Mouse (Mus musculus): Measurements from ENCODE around the gene Ube2h. TPM values are rescaled to one million over a fixed set of nuclear protein-coding genes. Genes with fewer than 3 reads are reported as not detected.

Ube2h gene
- total RNA-seq, 2 experiments from 2014 or later, result 90.2 to 95.1 TPM

DNA sequence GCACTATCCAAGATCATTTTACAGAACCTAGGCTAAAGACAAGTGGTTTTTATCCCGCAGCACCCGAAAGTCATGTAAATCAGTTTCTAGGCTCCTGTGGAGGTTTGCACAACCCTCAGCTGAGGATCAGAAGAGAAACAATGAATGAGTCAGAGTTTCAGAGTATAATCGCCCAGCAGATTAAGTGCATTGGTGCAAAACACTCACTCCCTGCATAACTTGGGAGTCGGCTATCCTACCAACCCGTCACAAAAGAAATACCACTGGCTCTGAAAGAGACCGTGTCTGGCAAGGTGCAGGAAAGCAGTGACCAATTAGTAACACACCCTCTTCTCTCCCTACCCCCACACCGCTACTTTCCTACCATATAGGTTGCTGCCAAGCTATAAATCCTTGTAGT is 3.4 kb downstream of the Ube2h start:
- intact Hi-C loops (cut with DNase I), result no loop called here
- no peak for DNase-seq (ENCODE audit: low spot score in 2 of 2)

DNA sequence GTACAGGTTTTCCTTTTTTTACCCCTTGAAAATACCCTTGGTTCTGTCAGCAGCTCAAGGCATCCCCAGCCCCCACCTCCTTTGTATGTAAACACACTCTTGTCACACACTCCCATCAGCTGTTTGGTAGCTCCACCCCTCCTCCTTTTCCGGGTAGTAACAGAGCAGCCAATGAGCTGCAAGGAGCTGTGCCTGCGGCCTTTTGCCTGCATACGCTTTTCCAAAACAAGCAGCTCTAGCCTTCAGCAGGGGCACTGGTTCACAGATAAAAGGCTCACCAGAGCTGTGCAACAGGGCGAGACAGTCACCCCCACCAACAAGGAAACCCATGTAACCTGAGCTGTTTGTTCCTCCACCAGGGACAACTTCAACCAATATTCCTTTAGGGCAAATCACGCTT is 4.0 kb downstream of the Ube2h start:
- peak; percentile 65 to 68 for DNase-seq (ENCODE audit: low spot score in 2 of 2)
- intact Hi-C loops (cut with DNase I), result no loop called here

DNA sequence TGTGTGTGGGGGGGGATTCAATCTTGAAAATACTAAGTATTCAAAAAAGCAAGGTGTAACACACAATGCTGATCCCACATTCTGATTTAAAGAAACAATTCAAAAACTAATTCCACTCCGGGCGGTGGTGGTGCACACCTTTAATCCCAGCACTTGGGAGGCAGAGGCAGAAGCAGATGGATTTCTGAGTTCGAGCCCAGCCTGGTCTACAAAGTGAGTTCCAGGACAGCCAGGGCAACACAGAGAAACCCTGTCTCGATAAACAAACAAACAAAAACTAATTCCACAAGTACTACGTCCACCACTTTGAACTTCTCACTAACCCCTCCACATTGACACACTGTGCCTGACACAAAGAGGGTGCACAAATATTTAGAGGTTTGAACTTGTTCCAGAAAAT is 4.7 kb downstream of the Ube2h start:
- DNase-seq (ENCODE audit: low spot score in 2 of 2), result no peak
- intact Hi-C loops (cut with DNase I), result no loop called here

DNA sequence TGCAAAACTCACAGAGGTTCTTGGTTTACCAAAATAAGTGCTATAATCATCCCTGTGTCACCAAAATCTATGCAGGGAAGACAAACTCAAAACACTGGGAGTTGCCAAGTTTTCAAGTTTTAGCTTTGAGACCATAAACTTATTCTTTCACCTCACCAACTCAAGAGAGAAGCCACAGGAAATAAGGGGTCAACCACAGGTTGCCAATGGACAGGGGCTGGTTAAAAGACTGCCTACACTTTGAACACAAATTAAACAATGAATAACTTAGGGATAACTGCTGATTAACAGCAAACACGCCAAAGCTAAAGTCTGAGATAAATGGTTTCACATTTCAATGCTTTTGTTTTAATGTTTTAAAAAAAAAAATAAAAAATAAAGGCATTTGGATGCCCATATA is 5.2 kb downstream of the Ube2h start:
- no peak for DNase-seq (ENCODE audit: low spot score in 2 of 2)
- intact Hi-C loops (cut with DNase I), result no loop called here

DNA sequence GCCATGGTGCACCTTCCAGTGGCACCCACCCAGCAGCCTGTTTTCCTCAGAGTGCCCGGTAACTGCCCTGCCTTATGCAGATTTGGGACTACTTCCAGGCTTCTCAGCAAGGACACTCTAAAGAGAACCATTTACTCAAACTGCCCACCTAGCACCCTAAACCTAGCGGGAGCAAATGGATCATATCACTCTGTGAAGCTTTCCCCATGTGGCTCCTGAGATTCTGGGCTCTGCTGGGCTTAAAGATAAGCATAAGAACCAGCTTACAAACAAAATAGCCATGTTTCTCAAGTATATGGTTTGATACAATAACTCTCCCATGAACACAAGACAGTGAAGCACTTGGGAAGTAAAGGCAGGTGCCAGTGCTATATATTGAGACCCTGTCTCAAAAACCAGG is 11.8 kb downstream of the Ube2h start:
- DNase-seq (ENCODE audit: low spot score in 2 of 2), result no peak
- intact Hi-C loops (cut with DNase I), result no loop called here

- intact Hi-C loops (cut with DNase I), result no loop called here
- no peak for DNase-seq (ENCODE audit: low spot score in 2 of 2)
Measured at GRCm38 (mm10) chr6:30287958-30288357, 16.4 kb downstream of the Ube2h start.

DNA sequence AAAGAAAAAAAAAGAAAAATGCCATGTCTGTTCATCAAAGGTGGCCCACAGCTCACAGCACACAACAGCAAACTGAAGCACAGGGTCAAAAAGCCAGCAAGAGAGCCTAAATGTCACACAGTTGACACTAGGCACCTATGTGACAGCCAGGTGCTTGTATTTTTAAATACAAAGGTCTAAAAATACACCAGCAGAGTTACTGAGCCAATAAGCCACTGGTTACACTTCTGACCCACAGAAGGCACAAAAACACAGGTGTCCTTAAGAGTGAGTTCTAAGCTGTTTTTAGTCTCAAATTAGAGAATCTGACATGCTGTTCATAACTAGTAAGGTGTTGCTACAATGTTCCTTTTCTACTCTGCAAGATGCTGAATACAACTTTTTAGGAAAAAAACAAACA is 17.7 kb downstream of the Ube2h start:
- no peak for DNase-seq (ENCODE audit: low spot score in 2 of 2)
- intact Hi-C loops (cut with DNase I), result no loop called here

- intact Hi-C loops (cut with DNase I), result no loop called here
- no peak for DNase-seq (ENCODE audit: low spot score in 2 of 2)
Measured at GRCm38 (mm10) chr6:30284177-30284576, 20.2 kb downstream of the Ube2h start.

DNA sequence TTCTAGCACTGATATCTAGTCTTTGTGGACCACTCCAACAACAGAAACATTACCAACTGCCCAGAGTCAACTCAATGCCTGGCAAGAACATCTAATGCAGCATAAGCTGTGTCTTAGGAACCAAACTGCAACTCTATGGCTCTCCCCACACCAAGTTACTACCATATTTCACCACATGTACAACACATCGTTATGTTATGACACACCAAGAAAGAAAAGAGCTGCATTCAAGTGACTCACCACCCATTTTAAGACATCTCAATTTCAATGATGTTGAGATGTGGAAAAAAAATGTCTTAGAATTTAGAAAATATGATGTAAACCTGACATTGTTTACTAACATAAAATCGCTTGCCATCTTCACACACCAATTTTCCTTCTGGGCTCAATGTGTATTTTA is 22.0 kb downstream of the Ube2h start:
- DNase-seq (ENCODE audit: low spot score in 2 of 2), result no peak

DNA sequence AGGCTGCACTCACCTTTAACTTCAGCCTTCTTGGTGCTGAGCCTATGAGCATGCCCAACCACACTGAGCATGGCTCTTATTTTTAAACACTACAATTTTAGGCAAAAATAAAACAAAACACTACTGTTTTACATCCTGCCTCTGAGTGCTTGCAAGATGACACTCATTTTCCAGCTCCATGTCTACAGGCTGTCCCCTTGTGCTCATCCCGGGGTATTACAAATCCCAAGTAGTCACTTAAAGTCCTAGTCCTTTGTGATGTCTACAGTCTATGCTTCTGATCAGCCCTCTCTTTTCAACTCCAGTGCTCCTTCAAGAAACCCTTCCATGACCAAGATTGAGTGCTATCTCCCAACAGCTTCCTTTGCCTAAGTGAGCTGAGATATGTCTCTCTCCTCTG is 26.0 kb downstream of the Ube2h start:
- DNase-seq (ENCODE audit: low spot score in 2 of 2), result no peak
- intact Hi-C loops (cut with DNase I), result no loop called here

More for the DNA sequence above, 22.0 kb downstream of the Ube2h start:
- intact Hi-C loops (cut with DNase I), result no loop called here

DNA sequence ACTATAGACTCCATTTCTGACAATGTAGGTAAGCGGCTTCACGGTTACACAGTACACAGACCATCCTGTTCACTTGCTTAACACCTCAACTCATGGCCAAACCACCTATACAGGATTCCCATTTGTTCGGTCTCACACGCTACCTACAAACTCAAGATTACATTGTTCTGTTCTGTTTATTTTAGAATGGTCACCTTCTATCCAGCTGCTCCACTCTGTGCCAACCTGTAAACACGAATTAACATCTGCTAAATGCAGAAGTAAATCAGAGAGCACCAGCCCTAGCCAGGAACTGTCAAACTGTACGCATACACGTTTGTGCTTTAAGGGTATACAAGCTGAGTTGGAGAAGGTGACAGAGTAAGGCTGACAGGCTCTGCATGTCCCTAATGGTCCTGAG is 27.5 kb downstream of the Ube2h start:
- intact Hi-C loops (cut with DNase I), result no loop called here
- no peak for DNase-seq (ENCODE audit: low spot score in 2 of 2)

GRCm38 (mm10) chr6:30276375-30276774 is 28.0 kb downstream of the Ube2h start:
- DNase-seq (ENCODE audit: low spot score in 2 of 2), result no peak
- intact Hi-C loops (cut with DNase I), result no loop called here

- intact Hi-C loops (cut with DNase I), result no loop called here
- DNase-seq (ENCODE audit: low spot score in 2 of 2), result no peak
Measured at GRCm38 (mm10) chr6:30275159-30275847, 29.0 kb downstream of the Ube2h start.

GRCm38 (mm10) chr6:30272911-30273310 is 31.4 kb downstream of the Ube2h start:
- DNase-seq (ENCODE audit: low spot score in 2 of 2), result no peak
- intact Hi-C loops (cut with DNase I), result no loop called here

DNA sequence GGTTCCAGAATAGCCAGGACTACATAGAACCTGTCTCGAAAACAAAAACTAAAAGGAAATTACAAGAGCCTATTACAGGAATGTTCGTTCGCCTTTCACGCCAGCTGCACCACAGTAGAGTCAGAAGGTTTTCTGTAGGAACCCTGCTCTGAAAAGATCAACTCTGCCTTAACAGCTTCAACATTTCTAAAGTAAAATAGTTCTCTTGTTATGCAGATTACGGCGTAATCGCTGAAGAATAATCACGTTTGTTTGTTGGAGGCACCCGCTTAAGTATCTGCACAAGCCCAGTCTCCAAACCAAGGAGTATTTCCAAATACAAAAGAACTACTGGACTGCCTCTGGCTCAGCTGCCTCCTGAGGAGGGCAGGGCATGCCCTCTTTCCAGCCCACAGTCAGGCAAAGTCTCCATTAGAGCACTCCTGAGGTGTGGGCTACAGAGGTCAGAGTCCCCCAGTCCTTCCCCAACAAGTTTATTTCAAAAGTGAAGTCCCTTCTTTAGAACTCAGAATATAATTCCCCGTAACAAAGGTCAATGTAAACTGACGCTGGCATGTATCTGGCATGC is 31.9 kb downstream of the Ube2h start:
- intact Hi-C loops (cut with DNase I), result no loop called here
- DNase-seq (ENCODE audit: low spot score in 2 of 2), result no peak

- intact Hi-C loops (cut with DNase I), result no loop called here
- no peak for DNase-seq (ENCODE audit: low spot score in 2 of 2)
Measured at GRCm38 (mm10) chr6:30269846-30270245, 34.5 kb downstream of the Ube2h start.

DNA sequence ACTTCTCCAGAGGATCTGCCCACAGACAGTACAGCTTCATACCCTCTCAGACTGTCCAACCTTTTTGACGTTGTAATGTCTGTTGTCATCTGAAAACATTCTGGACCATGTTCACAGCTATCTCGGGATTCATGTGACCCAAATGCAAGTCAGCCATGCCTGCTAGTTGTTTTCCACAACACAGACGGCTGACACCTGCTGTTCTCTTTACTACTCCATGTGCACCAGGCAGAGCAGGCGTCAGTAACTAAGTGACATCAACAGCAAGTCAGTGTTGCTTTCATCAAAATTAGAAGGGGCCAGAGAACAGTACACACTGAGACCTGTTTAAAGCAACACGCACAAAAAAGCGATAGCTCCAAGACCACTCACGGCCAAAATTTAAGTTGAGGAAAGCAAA is 36.9 kb downstream of the Ube2h start:
- intact Hi-C loops (cut with DNase I), result no loop called here
- no peak for DNase-seq (ENCODE audit: low spot score in 2 of 2)

GRCm38 (mm10) chr6:30265402-30265801 is 38.9 kb downstream of the Ube2h start:
- intact Hi-C loops (cut with DNase I), result no loop called here
- no peak for DNase-seq (ENCODE audit: low spot score in 2 of 2)

GRCm38 (mm10) chr6:30263053-30263452 is 41.3 kb downstream of the Ube2h start:
- no peak for DNase-seq (ENCODE audit: low spot score in 2 of 2)
- intact Hi-C loops (cut with DNase I), result no loop called here

DNA sequence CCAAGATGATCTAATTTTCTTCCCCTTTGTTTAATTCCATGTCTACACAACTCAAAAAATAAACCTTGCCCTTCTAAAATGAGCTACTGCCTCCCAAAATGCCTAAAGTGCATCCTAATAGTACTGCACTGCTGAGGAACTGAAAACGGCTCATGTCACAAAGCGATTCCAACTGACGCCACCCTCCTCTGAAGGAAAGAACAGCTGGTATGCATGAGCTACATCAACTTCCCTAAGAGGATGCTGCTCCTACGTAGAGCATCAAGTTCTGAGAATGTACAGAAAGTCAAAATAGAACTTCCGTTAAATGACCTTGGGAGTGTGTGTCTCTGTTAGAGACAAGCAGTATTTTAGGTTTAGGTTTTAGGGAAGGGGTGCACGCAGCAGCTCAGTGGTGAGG is 45.1 kb downstream of the Ube2h start:
- DNase-seq (ENCODE audit: low spot score in 2 of 2), result no peak
- intact Hi-C loops (cut with DNase I), result no loop called here

DNA sequence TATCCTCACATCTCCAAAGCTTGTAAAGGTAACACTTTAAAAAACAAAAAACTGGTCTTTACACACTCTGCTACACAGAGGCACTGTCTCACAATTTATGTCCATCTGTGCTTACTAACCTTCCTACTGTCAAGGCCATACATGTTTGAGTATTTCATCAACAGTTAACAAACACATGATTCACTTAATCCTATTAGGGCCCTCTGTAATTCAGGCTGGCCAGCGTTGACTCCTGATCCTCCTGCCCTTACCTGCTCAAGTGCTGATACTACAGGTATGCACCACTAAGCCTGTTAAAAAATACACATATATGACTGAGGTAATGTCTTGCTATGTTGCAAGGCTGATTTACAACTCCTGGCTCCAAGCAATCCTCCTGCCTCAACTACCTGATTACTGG is 46.4 kb downstream of the Ube2h start:
- intact Hi-C loops (cut with DNase I), result no loop called here
- no peak for DNase-seq (ENCODE audit: low spot score in 2 of 2)

DNA sequence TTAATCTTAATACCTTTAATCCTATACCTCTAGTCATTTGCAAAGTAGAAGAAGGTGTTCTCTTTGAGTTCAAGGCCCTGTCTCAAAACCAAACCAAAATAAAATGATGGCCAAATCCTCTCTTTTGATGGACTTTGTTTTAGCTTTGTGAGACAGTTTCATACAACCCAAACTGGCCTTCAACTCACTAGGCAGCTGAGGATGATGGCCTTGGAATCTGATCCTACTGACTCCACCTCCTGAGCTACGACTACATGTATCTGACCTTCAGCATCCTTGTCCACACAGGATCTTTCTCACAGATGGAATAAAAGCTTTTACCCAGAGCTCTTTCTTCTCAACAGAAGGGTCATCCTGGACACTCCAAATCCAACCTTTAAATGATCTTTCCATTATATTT is 48.5 kb downstream of the Ube2h start:
- no peak for DNase-seq (ENCODE audit: low spot score in 2 of 2)
- intact Hi-C loops (cut with DNase I), result no loop called here
